In genomic region chr14:35773306-35773705, GRCm38 (mm10) we compare ENCODE assay signal across 31 mouse cellular contexts. TPM values are rescaled to one million over a fixed set of nuclear protein-coding genes. Genes with fewer than 3 reads are reported as not detected.
"Had no signal": no experiment of that assay in that cellular context is flagged by ENCODE, and none has a peak within 500 bp of the region (broad histone marks: within the 10 kb centered on the region; RNA-seq: fewer than 3 reads in every experiment).

No protein-coding gene starts in this region.

- DNase-seq: gastrocnemius, postnatal 14 days; gastrocnemius, postnatal 36 days; heart, adult 11 months; heart, adult 2 months; heart, postnatal 14 days; heart, postnatal 36 days; kidney, adult 11 months; kidney, adult 2 months; kidney, adult 9 months; kidney, postnatal 14 days; kidney, postnatal 36 days; layer of hippocampus, adult 9-11 months; layer of hippocampus, postnatal 36 days; left cerebral cortex, postnatal 4 days had no signal

- H3K4me3 ChIP-seq: heart, adult 2 months; heart, embryonic 13.5 days; heart, embryonic 15.5 days; hindbrain, embryonic 13.5 days; kidney, embryonic 15.5 days; limb, embryonic 13.5 days; limb, embryonic 15.5 days; liver, embryonic 12.5 days had no signal

- H3K4me2 ChIP-seq: heart, embryonic 11.5 days; heart, embryonic 13.5 days; heart, embryonic 15.5 days; hindbrain, embryonic 13.5 days; kidney, embryonic 15.5 days; limb, embryonic 13.5 days; limb, embryonic 15.5 days; liver, embryonic 12.5 days had no signal

- ATAC-seq: hindbrain, embryonic 16.5 days; intestine, embryonic 16.5 days; liver, embryonic 12.5 days had no signal

- H3K36me3 ChIP-seq: heart, embryonic 13.5 days; heart, embryonic 15.5 days; hindbrain, embryonic 13.5 days; kidney, embryonic 15.5 days; limb, embryonic 13.5 days; limb, embryonic 15.5 days; liver, embryonic 12.5 days had no signal

- H3K27ac ChIP-seq: heart, adult 2 months; heart, embryonic 13.5 days; heart, embryonic 15.5 days; hindbrain, embryonic 13.5 days; kidney, embryonic 15.5 days; kidney, postnatal 0 days; limb, embryonic 13.5 days; limb, embryonic 15.5 days; liver, embryonic 12.5 days had no signal

- H3K27me3 ChIP-seq: heart, embryonic 13.5 days; heart, embryonic 15.5 days; hindbrain, embryonic 13.5 days; kidney, embryonic 15.5 days; limb, embryonic 13.5 days; limb, embryonic 15.5 days; liver, embryonic 12.5 days had no signal

- H3K4me1 ChIP-seq: heart, embryonic 13.5 days; heart, embryonic 15.5 days; hindbrain, embryonic 13.5 days; kidney, embryonic 15.5 days; limb, embryonic 13.5 days; limb, embryonic 15.5 days; liver, embryonic 12.5 days had no signal

- H3K9me3 ChIP-seq: heart, embryonic 13.5 days; heart, embryonic 15.5 days; hindbrain, embryonic 13.5 days; kidney, embryonic 15.5 days; limb, embryonic 13.5 days; limb, embryonic 15.5 days; liver, embryonic 12.5 days had no signal

- H3K9ac ChIP-seq: heart, embryonic 13.5 days; heart, embryonic 15.5 days; hindbrain, embryonic 13.5 days; kidney, embryonic 15.5 days; limb, embryonic 13.5 days; limb, embryonic 15.5 days; liver, embryonic 12.5 days had no signal

RNA-seq across cellular contexts. Expression of gene 4930596D02Rik, which starts 38.5 kb away (rescaled TPM):
- polyA plus RNA-seq: heart, adult 2 months; heart, embryonic 11.5 days; heart, embryonic 13.5 days; heart, embryonic 15.5 days; heart, postnatal 0 days; hindbrain, embryonic 11.5 days; hindbrain, embryonic 13.5 days; hindbrain, embryonic 16.5 days; intestine, embryonic 14.5 days; intestine, embryonic 16.5 days; kidney, embryonic 15.5 days; kidney, postnatal 0 days; large intestine, adult 2 months; limb, embryonic 11.5 days; limb, embryonic 13.5 days; limb, embryonic 15.5 days; liver, adult 2 months; liver, embryonic 12.5 days had no signal
